Mouse (Mus musculus): ENCODE measurements around the gene Atg14. TPM values are rescaled to one million over a fixed set of nuclear protein-coding genes. Genes with fewer than 3 reads are reported as not detected.

Gene Atg14
- polyA plus RNA-seq, 1 experiment from 2014 or later, result 16.9 TPM

GRCm38 (mm10) chr14:47522301-47522700 lies 48.1 kb downstream of the Atg14 start:
- ATAC-seq (ENCODE audit: low FRiP score, low TSS enrichment), result no peak
- Histone ChIP-seq H3K4me2 (replicated peaks; ENCODE audit: low read depth, low read length) (no peak overlapping the region), H3K4me1 (ENCODE audit: control insufficient read depth, insufficient read depth, low read length) (no peaks in the 10 kb centered on the region), H3K9ac (ENCODE audit: low read depth, low read length) (no peak overlapping the region), H3K27ac (ENCODE audit: low read depth, low read length) (no peak overlapping the region), H3K4me3 (ENCODE audit: low read length) (no peak overlapping the region), H3K9me3 (ENCODE audit: control insufficient read depth, low read length) (no peaks in the 10 kb centered on the region), H3K36me3 (ENCODE audit: control insufficient read depth, insufficient read depth, low read length) (0 out of 2 replicates have a peak, but pooled peaks cover 2% of the 10 kb centered on the region), H3K27me3 (ENCODE audit: control insufficient read depth, insufficient read depth, low read length) (no peaks in the 10 kb centered on the region)
- 88% methylated on average over 7 of the region's 7 CpGs for WGBS

- Histone ChIP-seq H3K4me2 (replicated peaks; ENCODE audit: low read depth, low read length) (no peak overlapping the region), H3K4me3 (ENCODE audit: low read length) (no peak overlapping the region), H3K9me3 (ENCODE audit: control insufficient read depth, low read length) (no peaks in the 10 kb centered on the region)
Measured at GRCm38 (mm10) chr14:47521609-47522008, 48.8 kb downstream of the Atg14 start.

GRCm38 (mm10) chr14:47520751-47521449 lies 49.5 kb downstream of the Atg14 start:
- H3K4me2 ChIP-seq (replicated peaks; ENCODE audit: low read depth, low read length), result no peak overlapping the region
- H3K27ac ChIP-seq (ENCODE audit: low read depth, low read length), result no peak overlapping the region
- no peak for ATAC-seq (ENCODE audit: low FRiP score, low TSS enrichment)
- no peaks in the 10 kb centered on the region for H3K4me1 ChIP-seq (ENCODE audit: control insufficient read depth, insufficient read depth, low read length)
- WGBS, result 85% methylated on average over 13 of the region's 13 CpGs
- H3K9ac ChIP-seq (ENCODE audit: low read depth, low read length), result no peak overlapping the region
- no peaks in the 10 kb centered on the region for H3K27me3 ChIP-seq (ENCODE audit: control insufficient read depth, insufficient read depth, low read length)
- no peak overlapping the region for H3K4me3 ChIP-seq (ENCODE audit: low read length)
- no peaks in the 10 kb centered on the region for H3K9me3 ChIP-seq (ENCODE audit: control insufficient read depth, low read length)
- no peaks in the 10 kb centered on the region for H3K36me3 ChIP-seq (ENCODE audit: control insufficient read depth, insufficient read depth, low read length)

More at GRCm38 (mm10) chr14:47521609-47522008, 48.8 kb downstream of the Atg14 start:
- WGBS, result 94% methylated on average over 1 of the region's 1 CpGs
- H3K27ac ChIP-seq (ENCODE audit: low read depth, low read length), result no peak overlapping the region
- no peak for ATAC-seq (ENCODE audit: low FRiP score, low TSS enrichment)
- H3K9ac ChIP-seq (ENCODE audit: low read depth, low read length), result no peak overlapping the region
- H3K27me3 ChIP-seq (ENCODE audit: control insufficient read depth, insufficient read depth, low read length), result no peaks in the 10 kb centered on the region
- H3K36me3 ChIP-seq (ENCODE audit: control insufficient read depth, insufficient read depth, low read length), result 0 out of 2 replicates have a peak, but pooled peaks cover under 1% of the 10 kb centered on the region
- no peaks in the 10 kb centered on the region for H3K4me1 ChIP-seq (ENCODE audit: control insufficient read depth, insufficient read depth, low read length)

GRCm38 (mm10) chr14:47518619-47519018 lies 51.8 kb downstream of the Atg14 start:
- Histone ChIP-seq H3K36me3 (ENCODE audit: control insufficient read depth, insufficient read depth, low read length) (no peaks in the 10 kb centered on the region), H3K27me3 (ENCODE audit: control insufficient read depth, insufficient read depth, low read length) (no peaks in the 10 kb centered on the region), H3K9ac (ENCODE audit: low read depth, low read length) (no peak overlapping the region), H3K4me3 (ENCODE audit: low read length) (no peak overlapping the region), H3K4me1 (ENCODE audit: control insufficient read depth, insufficient read depth, low read length) (0 out of 2 replicates have a peak, but pooled peaks cover 5% of the 10 kb centered on the region), H3K27ac (ENCODE audit: low read depth, low read length) (no peak overlapping the region), H3K9me3 (ENCODE audit: control insufficient read depth, low read length) (no peaks in the 10 kb centered on the region), H3K4me2 (replicated peaks; ENCODE audit: low read depth, low read length) (no peak overlapping the region)
- WGBS, result 91% methylated on average over 6 of the region's 6 CpGs
- no peak for ATAC-seq (ENCODE audit: low FRiP score, low TSS enrichment)

- peaks cover 8% of the 10 kb centered on the region; the same call in 1 of the 2 replicates for H3K4me1 ChIP-seq (ENCODE audit: control insufficient read depth, insufficient read depth, low read length)
- H3K4me2 ChIP-seq (replicated peaks; ENCODE audit: low read depth, low read length), result no peak overlapping the region
- H3K4me3 ChIP-seq (ENCODE audit: low read length), result no peak overlapping the region
- no peaks in the 10 kb centered on the region for H3K9me3 ChIP-seq (ENCODE audit: control insufficient read depth, low read length)
- no peaks in the 10 kb centered on the region for H3K27me3 ChIP-seq (ENCODE audit: control insufficient read depth, insufficient read depth, low read length)
- H3K27ac ChIP-seq (ENCODE audit: low read depth, low read length), result no peak overlapping the region
- no peak for ATAC-seq (ENCODE audit: low FRiP score, low TSS enrichment)
- 59% methylated on average over 6 of the region's 6 CpGs for WGBS
- no peak overlapping the region for H3K9ac ChIP-seq (ENCODE audit: low read depth, low read length)
- no peaks in the 10 kb centered on the region for H3K36me3 ChIP-seq (ENCODE audit: control insufficient read depth, insufficient read depth, low read length)
Measured at GRCm38 (mm10) chr14:47516755-47517154, 53.7 kb downstream of the Atg14 start.

- Histone ChIP-seq H3K27me3 (ENCODE audit: control insufficient read depth, insufficient read depth, low read length) (no peaks in the 10 kb centered on the region), H3K27ac (ENCODE audit: low read depth, low read length) (no peak overlapping the region; the same call in 1 of the 2 replicates), H3K36me3 (ENCODE audit: control insufficient read depth, insufficient read depth, low read length) (no peaks in the 10 kb centered on the region), H3K9ac (ENCODE audit: low read depth, low read length) (no peak overlapping the region), H3K9me3 (ENCODE audit: control insufficient read depth, low read length) (no peaks in the 10 kb centered on the region), H3K4me2 (replicated peaks; ENCODE audit: low read depth, low read length) (no peak overlapping the region), H3K4me1 (ENCODE audit: control insufficient read depth, insufficient read depth, low read length) (peaks cover 9% of the 10 kb centered on the region; the same call in 1 of the 2 replicates), H3K4me3 (ENCODE audit: low read length) (no peak overlapping the region)
- no peak for ATAC-seq (ENCODE audit: low FRiP score, low TSS enrichment)
- 86% methylated on average over 8 of the region's 8 CpGs for WGBS
Measured at GRCm38 (mm10) chr14:47515636-47516035, 54.8 kb downstream of the Atg14 start.

- Histone ChIP-seq H3K36me3 (ENCODE audit: control insufficient read depth, insufficient read depth, low read length) (no peaks in the 10 kb centered on the region), H3K4me2 (replicated peaks; ENCODE audit: low read depth, low read length) (0 out of 2 replicates have a peak overlapping the region, but pooled peaks have one; percentile 13), H3K4me1 (ENCODE audit: control insufficient read depth, insufficient read depth, low read length) (peaks cover 9% of the 10 kb centered on the region; the same call in 1 of the 2 replicates), H3K9ac (ENCODE audit: low read depth, low read length) (no peak overlapping the region), H3K9me3 (ENCODE audit: control insufficient read depth, low read length) (no peaks in the 10 kb centered on the region), H3K27me3 (ENCODE audit: control insufficient read depth, insufficient read depth, low read length) (no peaks in the 10 kb centered on the region), H3K4me3 (ENCODE audit: low read length) (no peak overlapping the region), H3K27ac (ENCODE audit: low read depth, low read length) (peak overlapping the region; percentile 59; the same call in 1 of the 2 replicates)
- WGBS, result 40% methylated on average over 7 of the region's 7 CpGs
- ATAC-seq (ENCODE audit: low FRiP score, low TSS enrichment), result peak; percentile 82
Measured at GRCm38 (mm10) chr14:47514816-47515453, 55.5 kb downstream of the Atg14 start.

GRCm38 (mm10) chr14:47513606-47514005 lies 56.8 kb downstream of the Atg14 start:
- Histone ChIP-seq H3K4me2 (replicated peaks; ENCODE audit: low read depth, low read length) (no peak overlapping the region), H3K36me3 (ENCODE audit: control insufficient read depth, insufficient read depth, low read length) (no peaks in the 10 kb centered on the region), H3K9ac (ENCODE audit: low read depth, low read length) (no peak overlapping the region), H3K4me3 (ENCODE audit: low read length) (no peak overlapping the region), H3K9me3 (ENCODE audit: control insufficient read depth, low read length) (no peaks in the 10 kb centered on the region), H3K27me3 (ENCODE audit: control insufficient read depth, insufficient read depth, low read length) (no peaks in the 10 kb centered on the region), H3K4me1 (ENCODE audit: control insufficient read depth, insufficient read depth, low read length) (peaks cover 9% of the 10 kb centered on the region; the same call in 1 of the 2 replicates), H3K27ac (ENCODE audit: low read depth, low read length) (no peak overlapping the region)
- ATAC-seq (ENCODE audit: low FRiP score, low TSS enrichment), result no peak
- 98% methylated on average over 3 of the region's 3 CpGs for WGBS

GRCm38 (mm10) chr14:47510244-47510643 lies 60.2 kb downstream of the Atg14 start:
- no peak overlapping the region for H3K4me2 ChIP-seq (replicated peaks; ENCODE audit: low read depth, low read length)
- H3K4me1 ChIP-seq (ENCODE audit: control insufficient read depth, insufficient read depth, low read length), result peaks cover 8% of the 10 kb centered on the region; the same call in 1 of the 2 replicates
- no peak overlapping the region for H3K4me3 ChIP-seq (ENCODE audit: low read length)
- H3K9me3 ChIP-seq (ENCODE audit: control insufficient read depth, low read length), result no peaks in the 10 kb centered on the region
- no peak overlapping the region for H3K9ac ChIP-seq (ENCODE audit: low read depth, low read length)
- no peaks in the 10 kb centered on the region for H3K36me3 ChIP-seq (ENCODE audit: control insufficient read depth, insufficient read depth, low read length)
- no peak overlapping the region for H3K27ac ChIP-seq (ENCODE audit: low read depth, low read length)
- WGBS, result 74% methylated on average over 4 of the region's 4 CpGs
- H3K27me3 ChIP-seq (ENCODE audit: control insufficient read depth, insufficient read depth, low read length), result no peaks in the 10 kb centered on the region
- no peak for ATAC-seq (ENCODE audit: low FRiP score, low TSS enrichment)
